Mouse (Mus musculus): ENCODE results near the gene Nphp4.

The Nphp4 gene

DNA sequence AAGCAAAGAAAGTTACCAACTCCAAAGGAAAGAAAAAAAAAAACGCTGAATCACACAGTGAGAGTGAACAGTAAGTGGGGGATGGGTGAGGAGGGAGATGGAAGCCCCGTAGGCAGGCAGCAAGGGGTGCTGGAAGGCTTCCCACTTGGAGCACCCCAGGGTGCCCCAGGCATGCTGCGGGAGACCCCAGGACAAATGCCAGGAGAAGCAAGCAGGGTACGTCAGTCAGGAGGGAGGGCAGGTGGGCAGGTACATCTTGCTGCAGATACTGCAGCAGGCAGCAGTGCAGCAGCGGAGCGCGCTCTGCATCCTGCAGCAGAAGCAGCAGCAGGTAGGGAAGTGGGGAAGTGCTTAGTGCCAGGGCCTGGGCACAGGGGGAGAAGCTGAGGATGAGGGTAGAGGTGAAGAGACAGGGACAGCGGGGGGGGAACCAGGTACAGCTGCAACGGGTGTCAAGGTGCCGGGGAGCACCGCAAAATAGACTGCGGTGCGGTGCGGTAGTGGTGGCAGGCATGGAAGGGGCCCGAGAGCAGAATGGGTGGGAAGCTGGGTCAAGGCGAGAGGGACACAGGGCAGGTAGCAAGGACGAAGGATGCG lies at the start of gene Nphp4:
Gene Nphp4, plus strand, starts transcription at position 280 of the 597 bp plus-strand sequence.
- Histone ChIP-seq H3K9me3 (ENCODE audit: low read length) (peaks cover 13% of the 10 kb centered on the region; the same call in 1 of the 2 replicates), H3K36me3 (ENCODE audit: insufficient read depth, low read length) (no peaks in the 10 kb centered on the region), H3K4me3 (replicated peaks; ENCODE audit: low read length) (peak within 1 kb of the TSS; percentile 96), H3K27me3 (ENCODE audit: insufficient read depth, low read length) (peaks cover 26% of the 10 kb centered on the region), H3K4me1 (replicated peaks; ENCODE audit: low read depth, low read length) (peaks cover 57% of the 10 kb centered on the region)
- no peak for TF ChIP-seq CTCF (conservative IDR thresholded peaks at IDR 0.05; ENCODE audit: low read length)
- TF ChIP-seq NANOG (IDR thresholded peaks at IDR 0.05; ENCODE audit: borderline replicate concordance, low read length) = no peak
- no peak for TF ChIP-seq POU5F1 (IDR thresholded peaks at IDR 0.05; ENCODE audit: borderline replicate concordance, low read length)

DNA sequence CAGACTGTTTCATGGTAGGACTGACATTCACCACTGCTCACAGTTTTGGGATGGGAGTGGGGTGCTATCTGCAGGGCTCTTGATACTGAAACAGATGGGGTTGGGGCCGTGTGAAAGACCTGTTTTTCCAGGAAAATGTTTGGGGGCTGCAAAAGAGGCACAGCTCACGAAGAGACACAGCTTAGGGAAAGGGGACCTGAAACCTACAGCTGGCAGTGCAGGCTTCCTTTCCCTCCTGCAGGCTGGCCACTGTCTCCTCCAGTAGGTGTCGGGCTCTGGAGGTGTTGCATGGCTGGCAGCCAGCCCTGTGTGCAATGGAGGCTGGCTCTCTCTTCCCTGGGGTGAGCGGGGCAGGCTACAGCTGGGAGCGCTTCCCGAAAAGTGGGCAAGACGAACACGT lies 48.2 kb upstream of the Nphp4 start:
- peaks cover 4% of the 10 kb centered on the region; the same call in 1 of the 2 replicates for H3K27me3 ChIP-seq (ENCODE audit: insufficient read depth, low read length)
- H3K36me3 ChIP-seq (ENCODE audit: insufficient read depth, low read length) = no peaks in the 10 kb centered on the region
- no peak overlapping the region for H3K4me3 ChIP-seq (replicated peaks; ENCODE audit: low read length)
- peaks cover 41% of the 10 kb centered on the region for H3K4me1 ChIP-seq (replicated peaks; ENCODE audit: low read depth, low read length)
- H3K9me3 ChIP-seq (ENCODE audit: low read length) = no peaks in the 10 kb centered on the region
- TF ChIP-seq CTCF (conservative IDR thresholded peaks at IDR 0.05; ENCODE audit: low read length) (no peak), NANOG (IDR thresholded peaks at IDR 0.05; ENCODE audit: borderline replicate concordance, low read length) (no peak), POU5F1 (IDR thresholded peaks at IDR 0.05; ENCODE audit: borderline replicate concordance, low read length) (no peak)

DNA sequence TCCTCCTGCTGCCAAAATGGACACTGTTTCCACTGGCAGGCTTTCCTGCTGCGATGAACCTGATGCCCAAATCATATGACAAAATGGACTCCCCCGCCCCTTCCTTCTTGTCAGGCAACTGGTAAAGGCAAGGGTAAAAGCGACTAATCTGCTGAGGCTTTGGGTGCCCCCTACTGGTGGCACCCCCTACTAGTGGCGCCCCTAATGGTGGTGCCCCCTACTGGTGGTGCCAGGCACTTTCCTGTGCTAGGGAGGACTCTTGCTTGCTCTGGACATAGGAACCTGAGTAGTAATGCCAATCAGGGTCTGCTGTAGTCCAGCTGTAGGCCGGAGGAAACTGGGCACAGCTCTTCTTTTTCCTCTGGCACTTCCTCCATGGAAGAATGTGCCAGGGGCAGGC lies 44.2 kb upstream of the Nphp4 start:
- TF ChIP-seq CTCF (conservative IDR thresholded peaks at IDR 0.05; ENCODE audit: low read length) = peak; percentile 99
- no peak for TF ChIP-seq NANOG (IDR thresholded peaks at IDR 0.05; ENCODE audit: borderline replicate concordance, low read length)
- H3K4me3 ChIP-seq (replicated peaks; ENCODE audit: low read length) = no peak overlapping the region
- H3K36me3 ChIP-seq (ENCODE audit: insufficient read depth, low read length) = no peaks in the 10 kb centered on the region
- H3K27me3 ChIP-seq (ENCODE audit: insufficient read depth, low read length) = peaks cover 4% of the 10 kb centered on the region; the same call in 1 of the 2 replicates
- peaks cover 28% of the 10 kb centered on the region for H3K4me1 ChIP-seq (replicated peaks; ENCODE audit: low read depth, low read length)
- no peaks in the 10 kb centered on the region for H3K9me3 ChIP-seq (ENCODE audit: low read length)

DNA sequence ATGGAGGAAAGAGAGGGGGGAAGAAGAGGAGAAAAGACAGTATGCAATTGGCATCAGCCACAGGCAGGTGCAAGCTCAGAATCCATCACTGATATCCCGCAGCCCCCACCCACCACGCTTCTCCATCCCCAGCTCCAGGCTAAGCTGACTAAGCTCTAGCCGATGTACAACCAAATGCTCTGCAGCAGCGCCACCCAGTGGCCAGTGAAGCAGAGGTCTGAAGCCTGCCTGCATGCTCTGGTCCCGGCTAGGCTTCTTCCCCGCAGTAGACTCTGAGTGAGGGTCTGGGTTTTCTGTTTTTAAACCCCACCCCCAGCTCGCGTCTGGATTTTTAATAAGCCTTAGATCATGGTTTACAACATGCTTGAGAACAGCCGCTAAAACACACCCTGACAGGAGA lies 41.7 kb upstream of the Nphp4 start:
- Histone ChIP-seq H3K4me1 (replicated peaks; ENCODE audit: low read depth, low read length) (peaks cover 26% of the 10 kb centered on the region), H3K4me3 (replicated peaks; ENCODE audit: low read length) (no peak overlapping the region), H3K36me3 (ENCODE audit: insufficient read depth, low read length) (no peaks in the 10 kb centered on the region), H3K27me3 (ENCODE audit: insufficient read depth, low read length) (peaks cover 4% of the 10 kb centered on the region; the same call in 1 of the 2 replicates), H3K9me3 (ENCODE audit: low read length) (no peaks in the 10 kb centered on the region)
- no peak for TF ChIP-seq POU5F1 (IDR thresholded peaks at IDR 0.05; ENCODE audit: borderline replicate concordance, low read length)
- TF ChIP-seq CTCF (conservative IDR thresholded peaks at IDR 0.05; ENCODE audit: low read length) = peak; percentile 44
- TF ChIP-seq NANOG (IDR thresholded peaks at IDR 0.05; ENCODE audit: borderline replicate concordance, low read length) = no peak

DNA sequence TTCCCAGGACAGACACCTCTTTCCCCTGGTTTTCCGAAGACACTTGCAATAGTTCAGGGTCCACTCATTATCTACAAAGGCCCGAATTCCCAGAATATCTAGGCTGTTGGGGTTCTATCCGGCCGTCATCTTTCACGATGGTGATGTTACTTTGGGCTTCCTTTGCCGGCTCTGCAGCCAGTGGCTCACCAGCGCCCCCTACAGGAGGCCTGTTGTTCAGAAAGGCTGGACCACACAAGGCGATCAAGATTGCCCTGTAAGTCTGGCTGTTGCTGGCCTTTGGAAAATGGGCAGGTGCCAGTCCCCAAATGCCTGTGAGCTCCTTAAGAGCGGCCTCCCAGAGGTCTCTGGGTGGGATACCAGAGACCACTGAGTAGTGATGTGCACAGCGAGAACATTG lies 41.3 kb upstream of the Nphp4 start:
- Histone ChIP-seq H3K36me3 (ENCODE audit: insufficient read depth, low read length) (no peaks in the 10 kb centered on the region), H3K4me1 (replicated peaks; ENCODE audit: low read depth, low read length) (peaks cover 26% of the 10 kb centered on the region), H3K9me3 (ENCODE audit: low read length) (no peaks in the 10 kb centered on the region), H3K4me3 (replicated peaks; ENCODE audit: low read length) (no peak overlapping the region), H3K27me3 (ENCODE audit: insufficient read depth, low read length) (peaks cover 4% of the 10 kb centered on the region; the same call in 1 of the 2 replicates)
- TF ChIP-seq CTCF (conservative IDR thresholded peaks at IDR 0.05; ENCODE audit: low read length) = peak; percentile 50
- no peak for TF ChIP-seq NANOG (IDR thresholded peaks at IDR 0.05; ENCODE audit: borderline replicate concordance, low read length)

DNA sequence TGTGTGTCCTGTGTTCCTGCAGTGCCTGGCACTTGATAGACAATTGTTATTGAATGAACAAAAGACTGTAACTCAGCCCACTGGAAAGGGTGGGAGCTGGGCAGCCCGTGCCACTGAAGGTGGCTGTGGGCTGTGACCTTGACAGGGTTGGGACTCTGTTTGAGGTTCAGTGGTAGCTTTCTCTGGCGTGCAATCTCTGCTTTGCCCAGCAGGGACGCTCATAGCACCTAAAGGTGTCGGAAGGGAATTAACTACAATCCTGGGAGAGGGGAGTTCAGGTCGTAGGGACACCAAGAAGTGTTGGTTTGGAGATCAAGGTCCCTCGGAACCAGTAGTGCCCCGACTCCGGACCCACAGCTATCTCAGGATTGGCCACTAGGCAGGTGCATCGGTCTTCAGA lies 35.6 kb upstream of the Nphp4 start:
- TF ChIP-seq CTCF (conservative IDR thresholded peaks at IDR 0.05; ENCODE audit: low read length) (peak; percentile 44), POU5F1 (IDR thresholded peaks at IDR 0.05; ENCODE audit: borderline replicate concordance, low read length) (no peak), NANOG (IDR thresholded peaks at IDR 0.05; ENCODE audit: borderline replicate concordance, low read length) (no peak)
- peaks cover under 1% of the 10 kb centered on the region; the same call in 1 of the 2 replicates for H3K9me3 ChIP-seq (ENCODE audit: low read length)

DNA sequence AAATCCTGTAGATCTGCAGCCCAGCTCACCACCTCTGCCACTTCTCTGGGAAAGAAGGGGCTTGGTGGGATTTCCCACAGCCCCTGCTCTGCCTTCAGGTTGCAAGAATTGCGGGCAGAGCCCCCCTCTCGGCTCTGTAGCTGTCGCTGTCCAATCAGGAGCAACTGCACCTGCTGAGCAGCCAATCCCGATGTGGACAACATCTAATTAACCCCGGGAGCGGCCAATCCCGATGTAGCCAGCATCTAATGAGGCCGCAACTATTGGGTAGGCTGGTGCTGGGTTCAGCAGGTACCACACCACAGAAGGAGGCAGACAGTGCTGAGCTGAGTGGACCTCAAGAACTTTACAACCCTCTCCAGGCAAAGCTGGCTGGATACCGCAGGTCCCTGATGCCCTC lies 35.0 kb upstream of the Nphp4 start:
- Histone ChIP-seq H3K36me3 (ENCODE audit: insufficient read depth, low read length) (no peaks in the 10 kb centered on the region), H3K9me3 (ENCODE audit: low read length) (peaks cover 7% of the 10 kb centered on the region; the same call in 1 of the 2 replicates), H3K4me3 (replicated peaks; ENCODE audit: low read length) (no peak overlapping the region), H3K27me3 (ENCODE audit: insufficient read depth, low read length) (no peaks in the 10 kb centered on the region), H3K4me1 (replicated peaks; ENCODE audit: low read depth, low read length) (peaks cover 44% of the 10 kb centered on the region)
- TF ChIP-seq NANOG (IDR thresholded peaks at IDR 0.05; ENCODE audit: borderline replicate concordance, low read length) = no peak
- no peak for TF ChIP-seq CTCF (conservative IDR thresholded peaks at IDR 0.05; ENCODE audit: low read length)
- TF ChIP-seq POU5F1 (IDR thresholded peaks at IDR 0.05; ENCODE audit: borderline replicate concordance, low read length) = no peak

More for the DNA sequence above, 35.6 kb upstream of the Nphp4 start:
- Histone ChIP-seq H3K36me3 (ENCODE audit: insufficient read depth, low read length) (no peaks in the 10 kb centered on the region), H3K4me1 (replicated peaks; ENCODE audit: low read depth, low read length) (peaks cover 42% of the 10 kb centered on the region), H3K4me3 (replicated peaks; ENCODE audit: low read length) (no peak overlapping the region), H3K27me3 (ENCODE audit: insufficient read depth, low read length) (no peaks in the 10 kb centered on the region)

DNA sequence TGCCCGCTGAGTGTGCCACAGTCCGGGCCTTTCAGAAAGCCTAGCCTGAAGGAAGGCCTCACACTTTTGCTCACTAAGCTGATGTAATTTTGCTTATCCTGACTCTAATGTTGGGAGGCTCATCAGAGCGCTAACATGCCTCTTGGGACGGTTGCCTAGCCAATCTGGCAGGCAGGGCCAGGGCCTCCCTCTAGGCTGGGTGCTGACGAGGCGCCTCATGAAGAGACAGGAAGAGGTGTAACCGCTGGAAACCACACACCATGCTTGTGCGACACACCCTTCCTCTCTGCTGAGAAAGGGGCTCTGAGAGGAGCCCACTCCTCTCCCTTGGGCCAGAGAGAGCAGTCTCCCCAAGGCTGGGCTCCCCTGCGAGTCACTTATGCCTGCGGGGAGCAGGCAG lies 30.3 kb upstream of the Nphp4 start:
- Histone ChIP-seq H3K4me3 (replicated peaks; ENCODE audit: low read length) (0 out of 2 replicates have a peak overlapping the region, but pooled peaks have one; percentile 10), H3K27me3 (ENCODE audit: insufficient read depth, low read length) (no peaks in the 10 kb centered on the region), H3K4me1 (replicated peaks; ENCODE audit: low read depth, low read length) (peaks cover 47% of the 10 kb centered on the region), H3K36me3 (ENCODE audit: insufficient read depth, low read length) (no peaks in the 10 kb centered on the region), H3K9me3 (ENCODE audit: low read length) (peaks cover 7% of the 10 kb centered on the region; the same call in 1 of the 2 replicates)
- no peak for TF ChIP-seq NANOG (IDR thresholded peaks at IDR 0.05; ENCODE audit: borderline replicate concordance, low read length)
- TF ChIP-seq CTCF (conservative IDR thresholded peaks at IDR 0.05; ENCODE audit: low read length) = no peak
- TF ChIP-seq POU5F1 (IDR thresholded peaks at IDR 0.05; ENCODE audit: borderline replicate concordance, low read length) = no peak

All from E14TG2a.4 (cell line).